Mouse (Mus musculus): ENCODE measurements around the gene Styk1. TPM values are rescaled to one million over a fixed set of nuclear protein-coding genes. Genes with fewer than 3 reads are reported as not detected.
"Not testable (repeated sequence)": the region's sequence is repeated elsewhere in the genome, so short reads cannot be mapped to it uniquely, and the experiment has no call there.

Styk1 gene
- polyA plus RNA-seq, 1 experiment from 2014 or later: 5.5 TPM

DNA sequence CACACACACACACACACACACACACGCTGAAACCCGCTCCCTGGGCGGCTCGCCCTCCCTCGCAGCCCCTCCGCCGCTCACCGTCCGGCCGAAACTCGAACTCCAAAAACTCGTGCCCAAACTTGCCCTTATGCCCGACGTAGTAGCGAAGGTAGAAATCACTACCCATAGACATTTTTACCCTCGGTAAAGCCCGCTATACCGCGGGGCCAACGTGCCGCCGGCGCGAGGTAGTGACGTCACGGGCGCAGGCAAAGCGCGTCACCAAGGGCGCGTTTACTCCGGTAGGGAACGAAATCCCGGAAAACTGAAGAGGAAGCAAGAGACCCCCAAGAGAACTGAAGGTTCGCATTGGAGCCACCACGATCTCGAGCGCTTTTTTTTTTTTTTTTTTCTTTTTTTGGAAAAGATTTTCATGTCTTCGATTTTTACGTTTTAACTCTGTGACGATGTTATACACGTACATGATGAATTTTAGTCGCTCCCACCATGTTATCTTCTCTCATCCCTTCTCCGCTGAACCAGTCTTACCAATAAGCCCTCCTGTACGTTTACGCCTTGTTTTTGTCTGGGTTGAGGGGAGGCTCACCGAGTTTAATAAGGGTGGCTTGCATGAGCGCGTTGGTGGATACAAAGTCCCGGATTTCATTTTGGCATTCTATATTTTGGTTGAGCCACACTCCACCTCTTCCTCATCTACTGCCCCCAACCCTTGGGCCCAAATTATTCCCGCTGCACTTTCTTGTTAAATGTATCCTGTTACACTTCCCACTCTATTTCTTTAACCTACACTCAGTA lies 60.2 kb downstream of the Styk1 start, which contains the start of gene Magohb:
Gene Magohb, minus strand, starts transcription at position 254 of the 798 bp plus-strand sequence.
- POLR2A ChIA-PET: no interaction called here
- DNase-seq (ENCODE audit: low read depth, low spot score) (peak; percentile 25), ATAC-seq (peak; percentile 60)
- in situ Hi-C loops (cut with MboI; ENCODE audit: low pct_unique_long_range_greater_than_20kb): loop anchor here (5.0 kb wide), 1 partner anchor 59 kb away; the partner anchor contains the start of gene Styk1
- CTCF ChIA-PET: interaction anchor here (0.8 to 1.0 kb wide), 3 partner anchors 16 to 67 kb away, joined by 3 read pairs; no protein-coding TSS in a partner anchor
- TF ChIP-seq CTCF (IDR thresholded peaks at IDR 0.05): no peak
- no peaks in the 10 kb centered on the region for H3K27me3 ChIP-seq

DNA sequence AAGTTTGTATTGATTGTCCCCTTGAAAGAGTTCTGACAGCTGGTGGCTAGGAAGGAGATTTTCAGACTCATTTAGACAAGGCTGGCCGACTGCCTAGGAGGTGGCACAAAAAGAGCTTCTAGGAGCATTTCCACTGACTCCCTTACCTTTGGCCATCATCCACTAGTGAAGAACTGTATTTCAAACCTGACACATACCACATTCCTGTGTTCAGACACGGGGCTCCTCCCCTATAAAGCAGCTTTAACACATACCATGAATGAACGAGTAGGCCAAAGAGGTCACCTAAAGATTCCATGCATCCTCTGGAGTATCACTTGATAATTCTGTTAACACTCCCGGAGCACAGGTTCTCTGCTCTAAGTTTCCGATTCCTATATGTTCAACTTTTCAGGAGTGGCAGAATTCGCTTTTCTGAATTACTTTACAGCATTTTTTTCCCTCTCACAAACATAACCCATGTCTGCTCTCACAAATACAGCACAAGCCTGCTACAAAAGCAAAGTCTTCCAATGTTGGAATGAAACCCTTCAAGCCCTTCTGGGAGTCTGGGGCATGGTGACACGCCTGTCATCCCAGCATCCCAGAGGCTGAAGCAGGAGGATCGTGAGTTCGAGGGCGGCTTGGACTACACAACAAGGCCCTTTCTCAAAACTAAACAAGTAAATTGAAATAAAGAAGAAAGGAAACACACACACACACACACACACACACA lies 61.0 kb downstream of the Styk1 start:
- H3K27me3 ChIP-seq: no peaks in the 10 kb centered on the region
- ATAC-seq (no peak), DNase-seq (ENCODE audit: low read depth, low spot score) (no peak)
- CTCF ChIA-PET: no interaction called here
- POLR2A ChIA-PET: interaction anchor here (1.3 kb wide), 1 partner anchor 25 kb away, joined by 4 read pairs; no protein-coding TSS in a partner anchor
- TF ChIP-seq CTCF (IDR thresholded peaks at IDR 0.05): no peak
- in situ Hi-C loops (cut with MboI; ENCODE audit: low pct_unique_long_range_greater_than_20kb): loop anchor here (5.0 kb wide), 1 partner anchor 60 kb away; the partner anchor contains the start of gene Styk1

DNA sequence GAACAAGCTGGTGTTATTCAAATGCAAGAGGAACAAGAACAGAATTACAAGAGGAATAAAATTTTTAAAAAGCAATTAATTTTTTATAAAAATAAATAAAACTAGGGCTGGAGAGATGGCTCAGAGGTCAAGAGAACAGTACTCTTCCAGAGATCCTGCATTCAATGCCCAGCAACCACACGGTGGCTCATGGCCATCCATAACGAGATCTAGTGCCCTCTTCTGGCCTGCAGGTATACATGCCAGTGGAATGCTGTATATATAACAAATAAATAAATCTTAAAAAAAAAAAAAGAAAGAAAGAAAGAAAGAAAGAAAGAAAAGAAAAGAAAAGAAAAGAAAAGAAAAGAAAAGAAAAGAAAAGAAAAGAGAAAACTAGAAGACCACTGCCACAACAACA lies 63.0 kb downstream of the Styk1 start:
- no peak for DNase-seq (ENCODE audit: low read depth, low spot score)

DNA sequence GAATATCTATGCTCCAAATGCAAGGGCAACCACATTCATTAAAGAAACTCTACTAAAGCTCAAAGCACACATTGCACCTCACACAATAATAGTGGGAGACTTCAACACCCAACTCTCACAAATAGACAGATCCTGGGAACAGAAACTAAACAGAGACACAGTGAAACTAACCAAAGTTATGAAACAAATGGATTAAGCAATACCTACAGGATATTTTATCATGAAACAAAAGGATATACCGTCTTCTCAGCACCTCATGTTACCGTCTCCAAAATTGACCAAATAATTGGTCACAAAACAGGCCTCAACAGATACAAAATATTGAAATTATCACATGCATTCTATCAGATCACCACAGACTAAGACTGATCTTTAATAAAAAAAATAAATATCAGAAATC lies 75.2 kb downstream of the Styk1 start:
- ATAC-seq; H3K27me3 ChIP-seq; DNase-seq (ENCODE audit: low read depth, low spot score); in situ Hi-C loops (cut with MboI; ENCODE audit: low pct_unique_long_range_greater_than_20kb); POLR2A ChIA-PET: not testable (repeated sequence)
- CTCF ChIA-PET: interaction anchor here (1.9 to 2.0 kb wide), 2 partner anchors 9 to 17 kb away, joined by 3 to 6 read pairs; no protein-coding TSS in a partner anchor

More for the DNA sequence above, 63.0 kb downstream of the Styk1 start:
- no peaks in the 10 kb centered on the region for H3K27me3 ChIP-seq
- in situ Hi-C loops (cut with MboI; ENCODE audit: low pct_unique_long_range_greater_than_20kb): loop anchor here (5.0 kb wide), 1 partner anchor 62 kb away; the partner anchor contains the start of gene Styk1
- TF ChIP-seq CTCF (IDR thresholded peaks at IDR 0.05): peak; percentile 73
- ATAC-seq: peak; percentile 55
- ChIA-PET POLR2A (no interaction called here), CTCF (interaction anchor here (1.0 to 1.2 kb wide), 2 partner anchors 48 to 64 kb away, joined by 3 to 4 read pairs; no protein-coding TSS in a partner anchor)

DNA sequence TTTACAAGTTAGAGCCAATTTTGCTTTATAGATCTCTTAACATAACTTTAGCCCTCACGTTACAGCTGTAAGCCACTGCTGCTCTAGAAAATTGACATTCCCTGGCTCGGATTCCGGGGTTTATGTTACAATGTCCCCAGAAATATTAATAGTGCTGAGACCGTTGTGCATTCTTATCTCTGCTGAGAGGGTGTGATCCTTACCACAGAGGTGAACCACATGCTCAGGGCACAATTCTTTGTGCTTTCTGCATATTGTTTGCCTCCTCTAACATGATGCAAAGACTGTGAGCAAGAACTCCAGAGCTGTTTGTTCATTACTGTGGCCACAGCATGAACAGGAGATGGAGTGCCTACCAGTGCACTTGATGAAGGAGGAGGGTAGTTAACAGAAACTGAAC lies 76.7 kb downstream of the Styk1 start:
- ChIA-PET POLR2A (no interaction called here), CTCF (interaction anchor here (1.9 kb wide), 1 partner anchor 15 kb away, joined by 3 read pairs; no protein-coding TSS in a partner anchor)
- ATAC-seq (no peak), DNase-seq (ENCODE audit: low read depth, low spot score) (no peak)
- in situ Hi-C loops (cut with MboI; ENCODE audit: low pct_unique_long_range_greater_than_20kb): no loop called here
- no peaks in the 10 kb centered on the region for H3K27me3 ChIP-seq
- no peak for TF ChIP-seq CTCF (IDR thresholded peaks at IDR 0.05)

DNA sequence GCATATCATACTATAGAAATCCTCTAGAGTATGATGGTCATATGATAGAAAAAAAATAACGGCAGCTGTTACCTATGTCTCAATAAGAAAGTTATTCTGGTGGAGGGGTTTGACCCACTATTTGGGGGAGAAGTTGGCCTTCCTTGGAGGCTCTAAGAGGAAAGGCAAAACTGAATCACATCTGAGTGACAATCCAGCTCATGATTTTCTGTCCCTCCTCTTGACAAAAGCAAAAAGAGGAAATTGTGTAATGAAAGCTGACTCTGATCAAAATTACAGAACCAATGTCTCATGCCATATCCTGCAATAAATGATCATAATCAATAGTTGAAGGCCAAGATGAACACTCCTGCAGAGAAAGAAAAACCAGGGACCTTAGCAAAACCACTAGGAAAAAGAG lies 81.1 kb downstream of the Styk1 start:
- ChIA-PET POLR2A (no interaction called here), CTCF (no interaction called here)
- H3K27me3 ChIP-seq: no peaks in the 10 kb centered on the region
- ATAC-seq: no peak
- in situ Hi-C loops (cut with MboI; ENCODE audit: low pct_unique_long_range_greater_than_20kb): no loop called here
- no peak for DNase-seq (ENCODE audit: low read depth, low spot score)
- no peak for TF ChIP-seq CTCF (IDR thresholded peaks at IDR 0.05)

DNA sequence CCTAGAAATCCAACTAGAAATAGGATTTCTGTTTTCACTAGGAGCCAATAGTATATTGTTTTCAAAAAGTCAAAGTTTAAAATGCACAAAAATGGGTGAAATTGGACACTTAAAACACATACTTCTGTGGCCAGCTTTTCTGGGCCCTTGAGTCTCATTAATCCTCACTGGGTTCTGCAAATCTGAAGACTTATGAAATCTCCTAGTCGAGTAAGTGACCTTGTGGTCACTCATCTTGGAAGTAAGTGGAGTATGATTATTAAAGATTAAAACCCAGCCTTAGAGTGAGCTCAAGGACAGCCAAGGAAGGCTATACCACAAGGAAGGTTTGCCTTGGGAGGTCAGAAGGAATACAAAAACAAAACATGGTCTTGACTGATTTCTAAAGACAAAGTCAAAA lies 83.1 kb downstream of the Styk1 start:
- H3K27me3 ChIP-seq: no peaks in the 10 kb centered on the region
- DNase-seq (ENCODE audit: low read depth, low spot score) (no peak), ATAC-seq (no peak)
- in situ Hi-C loops (cut with MboI; ENCODE audit: low pct_unique_long_range_greater_than_20kb): no loop called here
- ChIA-PET POLR2A (no interaction called here), CTCF (no interaction called here)
- TF ChIP-seq CTCF (IDR thresholded peaks at IDR 0.05): no peak

DNA sequence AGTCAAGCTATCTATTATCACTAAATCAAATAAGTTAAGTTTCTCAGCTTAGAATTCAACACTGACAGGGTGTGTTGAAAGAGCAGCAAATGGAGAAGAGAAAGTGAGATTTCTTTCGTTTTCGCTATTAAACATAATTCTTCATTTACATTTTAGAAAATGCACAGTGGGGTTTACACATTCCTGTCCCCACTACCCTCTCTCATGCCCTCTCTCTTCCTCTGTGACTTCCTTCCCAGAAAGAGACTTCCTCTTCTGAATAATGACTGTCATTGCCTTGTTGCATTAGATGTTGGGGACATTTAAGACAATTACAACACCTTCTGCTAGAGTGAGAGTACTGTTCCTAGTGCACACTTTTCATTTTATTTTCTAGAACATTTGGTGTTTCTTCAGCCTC lies 83.8 kb downstream of the Styk1 start:
- ATAC-seq (no peak), DNase-seq (ENCODE audit: low read depth, low spot score) (no peak)
- in situ Hi-C loops (cut with MboI; ENCODE audit: low pct_unique_long_range_greater_than_20kb): no loop called here
- CTCF ChIA-PET: no interaction called here
- TF ChIP-seq CTCF (IDR thresholded peaks at IDR 0.05): no peak
- POLR2A ChIA-PET: no interaction called here
- no peaks in the 10 kb centered on the region for H3K27me3 ChIP-seq

DNA sequence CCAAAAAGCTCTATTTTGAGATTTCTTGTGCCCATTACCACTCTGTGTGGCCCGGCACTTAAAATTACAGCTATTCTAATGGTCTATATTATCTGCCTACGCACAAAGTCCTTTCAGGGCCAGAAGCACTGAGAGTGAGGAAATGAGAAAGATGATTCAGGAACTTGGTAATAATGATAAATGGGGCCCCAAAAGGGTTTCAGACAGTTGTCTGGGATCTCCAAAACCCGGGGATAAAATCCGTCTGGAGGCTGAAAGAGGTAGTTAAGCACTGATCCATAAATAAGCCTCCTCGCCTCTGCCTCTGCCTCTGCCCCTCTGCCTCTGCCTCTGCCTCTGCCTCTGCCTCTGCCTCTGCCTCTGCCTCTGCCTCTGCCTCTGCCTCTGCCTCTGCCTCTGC lies 89.2 kb downstream of the Styk1 start:
- TF ChIP-seq CTCF (IDR thresholded peaks at IDR 0.05): no peak
- H3K27me3 ChIP-seq: no peaks in the 10 kb centered on the region
- ATAC-seq (no peak), DNase-seq (ENCODE audit: low read depth, low spot score) (no peak)
- POLR2A ChIA-PET: no interaction called here
- CTCF ChIA-PET: no interaction called here
- in situ Hi-C loops (cut with MboI; ENCODE audit: low pct_unique_long_range_greater_than_20kb): no loop called here

DNA sequence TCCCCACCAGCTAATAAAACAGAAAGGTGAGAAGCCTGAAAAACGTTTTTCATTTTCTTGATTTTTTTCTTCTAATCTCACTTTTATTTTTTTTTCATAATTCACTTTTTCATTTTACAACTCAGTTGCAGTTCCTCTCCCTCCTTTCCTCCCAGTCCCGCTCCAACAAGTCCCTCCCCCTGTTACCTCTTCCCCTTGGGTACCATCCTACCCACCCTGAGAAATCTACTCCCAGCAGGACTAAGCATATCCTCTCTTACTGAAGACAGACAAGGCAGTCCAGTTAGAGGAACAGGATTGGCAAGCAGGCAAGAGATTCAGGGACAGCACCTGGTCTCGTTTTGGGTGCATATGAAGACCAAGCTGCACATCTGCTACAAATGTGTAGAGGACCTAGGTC lies 90.6 kb downstream of the Styk1 start:
- ChIA-PET CTCF (no interaction called here), POLR2A (no interaction called here)
- H3K27me3 ChIP-seq: no peaks in the 10 kb centered on the region
- TF ChIP-seq CTCF (IDR thresholded peaks at IDR 0.05): no peak
- in situ Hi-C loops (cut with MboI; ENCODE audit: low pct_unique_long_range_greater_than_20kb): no loop called here
- DNase-seq (ENCODE audit: low read depth, low spot score) (no peak), ATAC-seq (no peak)

DNA sequence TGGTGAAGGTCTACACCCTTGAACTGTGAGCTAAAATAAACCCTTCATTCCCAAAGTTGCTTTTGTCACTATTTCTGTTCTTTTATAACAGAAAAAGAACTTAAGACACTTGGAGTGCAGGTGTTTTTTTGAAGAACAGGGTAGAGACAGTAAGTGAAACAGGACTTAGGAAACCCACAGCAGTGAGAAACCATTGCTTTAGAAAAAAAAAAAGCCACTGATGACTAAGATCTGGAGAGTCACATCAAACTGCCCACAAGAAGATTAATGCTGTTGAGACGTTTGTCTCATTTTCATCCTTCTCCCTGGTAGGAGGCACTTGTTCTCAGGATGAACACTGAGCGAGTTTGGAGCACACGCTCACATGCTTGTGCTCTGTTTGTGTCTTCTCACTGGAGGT lies 91.4 kb downstream of the Styk1 start:
- DNase-seq (ENCODE audit: low read depth, low spot score): no peak
- no peak for TF ChIP-seq CTCF (IDR thresholded peaks at IDR 0.05)
- POLR2A ChIA-PET: no interaction called here
- in situ Hi-C loops (cut with MboI; ENCODE audit: low pct_unique_long_range_greater_than_20kb): no loop called here
- no peak for ATAC-seq
- H3K27me3 ChIP-seq: no peaks in the 10 kb centered on the region
- CTCF ChIA-PET: interaction anchor here (0.9 kb wide), 1 partner anchor 15 kb away, joined by 3 read pairs; no protein-coding TSS in a partner anchor

Other genes starting within 250 kb of the Styk1 start
- gene Klra2, start 106.2 kb downstream of the Styk1 start, polyA plus RNA-seq (2021): 0.24 TPM
- 32.9 TPM for gene Magohb, start 60.4 kb downstream of the Styk1 start, polyA plus RNA-seq (2021)
- 202 TPM for gene Ybx3, start 34.9 kb upstream of the Styk1 start, polyA plus RNA-seq (2021)
- not detected for gene 5430401F13Rik, start 132.8 kb upstream of the Styk1 start, polyA plus RNA-seq (2021)
- not detected for gene Gm6619, start 132.8 kb upstream of the Styk1 start, polyA plus RNA-seq (2021)